Mouse (Mus musculus) lung, postnatal 0 days (tissue): Measurements from ENCODE around the gene Fbf1. TPM values are rescaled to one million over a fixed set of nuclear protein-coding genes. Genes with fewer than 3 reads are reported as not detected.
"Not testable (repeated sequence)": the region's sequence is repeated elsewhere in the genome, so short reads cannot be mapped to it uniquely, and the experiment has no call there.

ENCODE experiments used
- ATAC-seq: fragments of 200-750 bp; cut with Nextera tagmentation; 2 replicates; pipeline ENCODE4 v1.8.0; 2017; ENCODE audit warnings: moderate library complexity
- DNase-seq: peaks from one replicate; pipeline ENCODE4 v3.0.0-alpha.2; 2016; ENCODE audit warnings: low spot score
- H3K27ac ChIP-seq: fragments of 300-500 bp; sonication (generic); 2 replicates; pipeline ENCODE4 v1.5.1; 2014; ENCODE audit warnings: antibody characterized with exemption, mild to moderate bottlenecking, low read length, mixed read lengths
- H3K27me3 ChIP-seq: fragments of 300-500 bp; sonication (generic); replicated peaks from 2 replicates; pipeline ENCODE4 v1.6.1; 2014; ENCODE audit warnings: low read length, mixed read lengths; ENCODE audit not compliant: insufficient read depth
- H3K36me3 ChIP-seq: fragments of 300-500 bp; sonication (generic); 2 replicates; pipeline ENCODE4 v1.6.1; 2014; ENCODE audit warnings: low read length, mixed read lengths; ENCODE audit not compliant: insufficient read depth
- H3K4me1 ChIP-seq: fragments of 300-500 bp; sonication (generic); 2 replicates; pipeline ENCODE4 v1.6.1; 2014; ENCODE audit warnings: antibody characterized with exemption, low read depth, low read length, mixed read lengths; ENCODE audit not compliant: insufficient read depth
- H3K4me2 ChIP-seq: fragments of 300-500 bp; sonication (generic); replicated peaks from 2 replicates; pipeline ENCODE4 v1.6.1; 2014; ENCODE audit warnings: low read depth, mild to moderate bottlenecking, low read length, moderate library complexity, mixed read lengths
- H3K4me3 ChIP-seq: fragments of 300-500 bp; sonication (generic); 2 replicates; pipeline ENCODE4 v1.5.1; 2014; ENCODE audit warnings: low read depth, low read length
- H3K9ac ChIP-seq: fragments of 300-500 bp; sonication (generic); replicated peaks from 2 replicates; pipeline ENCODE4 v1.6.1; 2014; ENCODE audit warnings: low read depth, mild to moderate bottlenecking
- H3K9me3 ChIP-seq: fragments of 300-500 bp; sonication (generic); 2 replicates; pipeline ENCODE4 v1.6.1; 2016; ENCODE audit warnings: low read length, mixed read lengths
- CTCF ChIP-seq: IDR thresholded peaks from 2 replicates; pipeline ENCODE4 v1.5.1; 2016; ENCODE audit warnings: antibody characterized with exemption, mild to moderate bottlenecking
- EP300 ChIP-seq: IDR thresholded peaks from 2 replicates; pipeline ENCODE4 v1.6.1; 2016; ENCODE audit warnings: antibody characterized with exemption, mild to moderate bottlenecking, control low read depth
- WGBS: fragments of 180-500 bp; shearing (Covaris S2); extraction: QIAGEN DNeasy Blood & Tissue Kit; methylation state at CpG from one replicate; pipeline ENCODE4 v1.1.7; 2014; 5-methylcytosine and 5-hydroxymethylcytosine counted together
- polyA plus RNA-seq: library from polyadenylated mRNA; unstranded; fragments of >200 nt; fragmentation: Nextera tagmentation; extraction: Ambion mirVana; gene quantifications from 2 replicates; pipeline ENCODE4 v1.2.1, GENCODE M21; 2015

Fbf1 gene
- polyA plus RNA-seq, 1 experiment from 2014 or later = 11.9 TPM

- DNase-seq = no peak
- peak overlapping the region; percentile 73 for H3K4me2 ChIP-seq
- H3K27ac ChIP-seq = no peak overlapping the region
- no peaks in the 10 kb centered on the region for H3K9me3 ChIP-seq
- WGBS = 82% methylated on average over 9 of the region's 9 CpGs
- no peak overlapping the region for H3K9ac ChIP-seq
- H3K27me3 ChIP-seq = no peaks in the 10 kb centered on the region
- no peak overlapping the region for H3K4me3 ChIP-seq
- H3K4me1 ChIP-seq = peaks cover 15% of the 10 kb centered on the region
- no peak for TF ChIP-seq CTCF
- TF ChIP-seq EP300 = no peak
- ATAC-seq = no peak
- H3K36me3 ChIP-seq = 0 out of 2 replicates have a peak, but pooled peaks cover 6% of the 10 kb centered on the region
Observed at GRCm38 (mm10) chr11:116129091-116129790, 38.7 kb downstream of the Fbf1 start.

GRCm38 (mm10) chr11:116127986-116128385 lies 40.0 kb downstream of the Fbf1 start:
- TF ChIP-seq EP300 = no peak
- TF ChIP-seq CTCF = no peak
- 71% methylated on average over 9 of the region's 9 CpGs for WGBS
- no peak for ATAC-seq
- no peaks in the 10 kb centered on the region for H3K9me3 ChIP-seq
- H3K4me1 ChIP-seq = peaks cover 15% of the 10 kb centered on the region
- no peak overlapping the region for H3K9ac ChIP-seq
- 0 out of 2 replicates have a peak, but pooled peaks cover 5% of the 10 kb centered on the region for H3K36me3 ChIP-seq
- DNase-seq = peak; percentile 19
- no peak overlapping the region for H3K4me3 ChIP-seq
- no peaks in the 10 kb centered on the region for H3K27me3 ChIP-seq
- no peak overlapping the region for H3K27ac ChIP-seq
- H3K4me2 ChIP-seq = no peak overlapping the region

GRCm38 (mm10) chr11:116127156-116127980 lies 40.6 kb downstream of the Fbf1 start, which contains the start of gene Trim47:
Gene Trim47, minus strand, starts transcription at chr11:116127210.
- no peak within 1 kb of the TSS for H3K27ac ChIP-seq
- 0 out of 2 replicates have a peak, but pooled peaks cover 5% of the 10 kb centered on the region for H3K36me3 ChIP-seq
- TF ChIP-seq EP300 (no peak), CTCF (peak; percentile 31; the same call in 1 of the 2 replicates)
- peak within 1 kb of the TSS; percentile 22; the same call in 1 of the 2 replicates for H3K4me2 ChIP-seq
- no peaks in the 10 kb centered on the region for H3K9me3 ChIP-seq
- no peaks in the 10 kb centered on the region for H3K27me3 ChIP-seq
- H3K9ac ChIP-seq = 0 out of 2 replicates have a peak within 1 kb of the TSS, but pooled peaks have one; percentile 12
- H3K4me1 ChIP-seq = peaks cover 15% of the 10 kb centered on the region
- no peak within 1 kb of the TSS for H3K4me3 ChIP-seq
- 31% methylated on average over 23 of the region's 23 CpGs for WGBS
- ATAC-seq = peak; percentile 31
- peak; percentile 87 for DNase-seq

- Histone ChIP-seq H3K27ac (no peak overlapping the region), H3K4me3 (no peak overlapping the region), H3K4me2 (no peak overlapping the region), H3K27me3 (no peaks in the 10 kb centered on the region), H3K4me1 (peaks cover 15% of the 10 kb centered on the region), H3K9me3 (no peaks in the 10 kb centered on the region), H3K9ac (no peak overlapping the region), H3K36me3 (0 out of 2 replicates have a peak, but pooled peaks cover 5% of the 10 kb centered on the region)
- 94% methylated on average over 15 of the region's 15 CpGs for WGBS
- TF ChIP-seq EP300 = no peak
- no peak for TF ChIP-seq CTCF
- no peak for DNase-seq
- ATAC-seq = no peak
Observed at GRCm38 (mm10) chr11:116126261-116126660, 41.7 kb downstream of the Fbf1 start.

- DNase-seq = not testable (repeated sequence)
- 91% methylated on average over 8 of the region's 8 CpGs for WGBS
Observed at GRCm38 (mm10) chr11:116121731-116122245, 46.2 kb downstream of the Fbf1 start.

GRCm38 (mm10) chr11:116117819-116118218 lies 50.1 kb downstream of the Fbf1 start:
- H3K9me3 ChIP-seq = no peaks in the 10 kb centered on the region
- H3K9ac ChIP-seq = no peak overlapping the region
- no peak overlapping the region for H3K27ac ChIP-seq
- H3K4me1 ChIP-seq = no peaks in the 10 kb centered on the region
- TF ChIP-seq EP300 (no peak), CTCF (peak; percentile 48)
- no peak for ATAC-seq
- no peaks in the 10 kb centered on the region for H3K27me3 ChIP-seq
- no peaks in the 10 kb centered on the region for H3K36me3 ChIP-seq
- H3K4me2 ChIP-seq = no peak overlapping the region
- no peak for DNase-seq
- no peak overlapping the region for H3K4me3 ChIP-seq

More at GRCm38 (mm10) chr11:116121731-116122245, 46.2 kb downstream of the Fbf1 start:
- not testable (repeated sequence) for H3K9ac ChIP-seq, H3K27me3 ChIP-seq, H3K27ac ChIP-seq, H3K36me3 ChIP-seq, H3K4me2 ChIP-seq, H3K4me1 ChIP-seq, ATAC-seq, H3K9me3 ChIP-seq, H3K4me3 ChIP-seq
